Mouse (Mus musculus) erythroblast, embryonic 14.5 days (primary cell): Measurements from ENCODE around the gene Plxna2.

Source experiments
- GATA1 ChIP-seq: IDR thresholded peaks from 2 replicates; pipeline ENCODE4 v1.6.1; 2012; ENCODE audit warnings: low read length, inconsistent platforms, mixed read lengths
- TAL1 ChIP-seq: IDR thresholded peaks from 3 replicates; pipeline ENCODE4 v1.6.1; 2012; ENCODE audit warnings: low read length, inconsistent platforms, mixed read lengths

GRCm38 (mm10) chr1:194773899-194774298, 155.9 kb downstream of the Plxna2 start:
- TF ChIP-seq GATA1 (no peak), TAL1 (no peak)
